Mouse (Mus musculus): Measurements from ENCODE around the gene Ttc7b.

The Ttc7b gene

DNA sequence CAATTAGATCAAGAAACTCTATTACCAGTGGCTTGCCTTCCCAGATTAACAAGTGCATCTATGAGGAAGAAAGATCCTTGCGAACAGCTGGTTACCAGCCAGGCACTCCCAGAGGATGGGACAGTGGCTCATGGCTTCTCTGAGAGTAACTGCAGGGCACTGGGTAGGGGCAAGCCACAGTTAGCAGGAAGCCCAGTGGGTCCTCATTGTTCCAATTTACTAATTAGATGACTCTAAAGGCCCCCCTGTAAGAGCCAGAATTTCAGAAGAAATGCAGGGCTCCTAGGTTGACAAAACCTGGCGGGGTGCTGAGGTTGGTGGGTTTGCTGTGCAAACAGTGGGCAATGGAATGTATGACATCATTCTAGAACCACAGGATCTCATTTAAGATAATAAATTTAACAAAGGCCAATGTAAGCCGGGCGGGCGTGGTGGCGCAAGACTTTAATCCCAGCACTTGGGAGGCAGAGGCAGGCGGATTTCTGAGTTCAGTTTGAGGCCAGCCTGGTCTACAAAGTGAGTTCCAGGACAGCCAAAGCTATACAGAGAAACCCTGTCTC, 179.6 kb downstream of the Ttc7b start:
- no peak for DNase-seq (ENCODE audit: low read depth, low spot score)

DNA sequence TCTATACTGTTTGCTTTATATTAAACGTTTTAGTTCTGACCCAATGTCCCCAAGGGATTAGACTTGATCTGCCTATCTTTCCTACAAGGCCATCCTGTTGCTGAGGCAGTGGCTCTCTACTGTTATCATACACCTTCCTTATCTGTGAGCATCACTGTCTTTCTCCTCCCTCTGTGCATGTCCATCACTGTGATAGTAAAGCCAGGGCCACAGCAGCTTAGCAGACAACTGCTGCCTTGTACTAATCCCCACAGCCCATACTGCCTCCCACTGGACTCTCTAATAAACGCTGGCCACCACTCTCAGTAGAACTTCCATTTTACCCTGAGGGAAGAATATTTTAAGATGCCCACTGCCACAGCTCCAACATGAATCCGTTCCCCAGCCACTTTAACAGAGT, 182.6 kb downstream of the Ttc7b start:
- DNase-seq (ENCODE audit: low read depth, low spot score), result no peak

GRCm38 (mm10) chr12:100337351-100338018, 183.1 kb downstream of the Ttc7b start:
- no peak for DNase-seq (ENCODE audit: low read depth, low spot score)

DNA sequence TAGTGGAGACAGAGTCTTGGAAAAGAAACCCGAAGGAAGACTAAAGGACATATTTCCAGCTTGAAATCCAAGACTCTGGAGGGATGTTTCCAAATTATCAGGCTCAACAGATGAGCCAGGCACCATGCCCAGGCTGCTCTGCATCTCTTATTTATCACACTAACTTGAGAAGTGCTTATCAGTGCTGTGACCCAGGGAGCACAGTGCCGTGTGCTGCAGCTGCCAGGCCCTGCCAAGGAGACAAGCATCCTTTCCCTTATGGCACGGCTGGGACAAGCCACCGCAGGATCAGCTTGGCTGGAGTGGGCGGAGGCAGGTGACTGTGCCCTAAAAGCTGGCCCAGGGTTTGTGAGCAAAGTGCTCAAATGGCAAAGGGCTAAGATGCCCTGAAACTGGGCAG, 184.4 kb downstream of the Ttc7b start:
- no peak for DNase-seq (ENCODE audit: low read depth, low spot score)

GRCm38 (mm10) chr12:100331806-100332205, 188.8 kb downstream of the Ttc7b start:
- no peak for DNase-seq (ENCODE audit: low read depth, low spot score)

DNA sequence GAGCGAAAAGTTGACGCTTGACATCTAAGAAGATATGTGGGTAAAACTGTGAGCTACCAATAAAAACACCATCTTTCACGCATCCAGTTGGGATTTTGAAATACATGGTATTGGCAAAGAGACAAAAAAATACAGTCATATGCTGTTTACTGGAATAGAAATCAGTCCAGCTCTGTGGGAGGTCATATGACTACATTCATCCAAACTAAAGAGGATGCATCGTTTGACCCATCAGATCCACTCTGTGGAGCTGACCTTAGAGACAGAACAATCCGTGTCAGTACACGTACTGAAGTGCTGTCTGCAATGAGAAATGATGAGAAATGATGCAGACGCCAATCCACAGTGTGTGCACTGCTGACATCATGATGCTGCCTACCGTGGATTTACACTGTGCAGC, 190.4 kb downstream of the Ttc7b start:
- DNase-seq (ENCODE audit: low read depth, low spot score), result no peak

- DNase-seq (ENCODE audit: low read depth, low spot score), result no peak
Observed at GRCm38 (mm10) chr12:100328998-100329397, 191.6 kb downstream of the Ttc7b start.

DNA sequence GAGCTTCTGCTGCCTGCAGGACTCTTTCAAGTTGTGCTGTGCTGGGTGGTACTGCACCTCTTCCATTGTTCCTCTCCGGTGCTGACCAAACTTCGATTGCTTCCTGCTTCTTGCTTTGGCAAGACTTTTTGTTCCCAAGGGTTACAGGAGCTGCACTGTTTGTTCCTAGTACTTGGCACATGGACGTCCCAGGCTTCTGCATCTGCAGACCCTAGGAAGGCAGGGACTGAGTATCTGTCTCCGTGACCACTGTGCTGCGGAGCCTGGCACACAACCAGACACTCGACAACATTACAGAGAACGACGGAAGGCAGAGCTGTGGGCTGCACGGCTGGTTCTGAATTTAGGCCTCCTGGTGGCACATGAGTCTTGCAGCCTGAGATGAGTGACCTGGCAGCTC, 192.1 kb downstream of the Ttc7b start:
- DNase-seq (ENCODE audit: low read depth, low spot score), result no peak

DNA sequence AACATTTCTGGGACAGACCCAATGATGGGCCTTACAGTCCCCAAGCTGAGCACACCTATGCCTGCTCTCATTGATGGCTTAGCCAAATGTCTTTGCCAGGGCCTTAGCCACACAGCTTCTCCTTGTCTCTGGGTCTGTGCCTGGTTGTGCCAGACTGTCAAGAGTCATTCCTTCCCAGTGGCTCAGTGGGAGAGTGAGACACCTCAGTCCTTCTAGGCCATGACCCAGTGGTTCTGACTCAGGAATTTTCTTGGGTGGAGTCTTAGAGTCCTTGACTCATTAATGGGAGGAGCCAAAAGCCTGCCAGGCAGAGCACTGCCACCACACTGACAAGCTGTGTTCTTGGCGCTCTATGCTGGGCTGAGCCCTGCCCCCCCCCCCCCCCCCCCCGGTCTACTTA, 193.9 kb downstream of the Ttc7b start:
- DNase-seq (ENCODE audit: low read depth, low spot score), result no peak

DNA sequence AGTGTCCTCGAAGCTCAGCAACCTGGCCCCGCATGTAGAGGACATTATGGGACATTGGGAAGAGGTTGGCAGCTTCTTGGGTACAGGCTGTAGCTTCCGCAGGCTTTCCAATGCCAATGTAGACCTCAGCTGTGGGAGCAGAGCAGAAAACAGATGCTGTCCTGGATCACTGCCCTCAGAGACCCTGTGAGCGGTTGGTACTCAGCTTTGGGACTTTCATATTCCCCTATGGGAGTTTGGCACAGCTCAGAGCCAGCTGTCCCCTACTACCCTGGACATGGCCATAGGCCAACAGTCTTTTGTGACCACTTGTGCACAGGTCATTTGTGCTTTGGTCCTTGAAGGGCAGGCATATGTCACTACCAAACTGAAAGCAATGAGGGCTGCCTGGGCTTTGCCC, 195.0 kb downstream of the Ttc7b start:
- DNase-seq (ENCODE audit: low read depth, low spot score), result no peak

DNA sequence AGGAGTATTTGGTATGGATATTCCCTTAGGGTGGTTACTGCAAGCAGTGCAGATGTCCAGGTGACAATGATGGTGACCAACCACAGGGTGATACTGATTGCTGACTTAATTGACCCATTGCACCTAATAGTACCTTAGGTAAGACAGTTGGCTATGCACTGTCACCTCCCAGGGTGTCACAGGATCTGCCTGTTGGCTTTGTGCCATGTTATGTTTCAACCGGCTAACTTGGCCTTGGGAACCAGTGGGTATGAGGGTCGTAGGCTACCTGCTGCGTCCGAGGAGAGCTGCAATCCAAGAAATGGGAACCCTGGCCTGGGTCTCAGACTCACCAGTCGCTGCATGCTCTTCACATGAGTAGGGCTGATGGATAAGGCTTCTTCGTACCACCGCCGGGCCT, 195.4 kb downstream of the Ttc7b start:
- no peak for DNase-seq (ENCODE audit: low read depth, low spot score)

DNA sequence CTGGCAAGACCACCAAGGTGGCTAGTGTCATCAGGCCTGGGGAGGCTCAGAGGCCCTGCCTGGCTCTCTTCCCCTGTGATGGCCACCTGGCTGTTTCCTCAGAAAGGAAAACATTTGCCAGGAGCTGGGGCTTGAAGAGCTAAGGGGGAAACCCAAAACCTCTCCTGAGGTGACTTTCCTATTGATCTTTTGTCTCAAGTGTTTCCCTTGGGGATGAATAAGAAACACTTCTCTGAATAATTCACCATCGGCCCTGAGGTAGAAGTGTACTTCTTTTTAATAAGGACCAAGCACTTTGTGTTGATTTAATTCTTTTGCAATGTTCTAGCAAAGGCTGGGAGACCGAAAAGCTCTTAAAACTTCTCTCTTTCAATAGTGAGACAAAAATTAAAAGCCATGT, 197.0 kb downstream of the Ttc7b start:
- no peak for DNase-seq (ENCODE audit: low read depth, low spot score)

DNA sequence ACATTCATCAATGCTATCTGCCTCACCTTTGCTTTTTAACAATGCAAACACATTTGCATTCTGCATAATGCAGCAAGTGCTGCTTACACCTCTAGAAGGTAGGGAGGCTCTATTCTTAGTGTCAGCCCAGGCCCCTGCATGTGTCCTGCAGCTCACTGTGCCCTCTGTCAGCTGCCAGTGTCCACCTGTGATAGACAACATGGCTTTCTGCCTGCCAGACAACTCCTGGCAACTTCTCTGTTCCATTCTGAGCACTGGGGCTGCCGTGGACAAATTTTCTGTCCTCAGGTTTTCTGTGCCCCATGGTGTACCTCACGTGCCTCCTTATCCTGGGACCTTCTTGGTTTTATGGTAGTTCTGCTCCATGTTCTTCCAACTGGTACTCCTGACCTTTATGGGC, 198.4 kb downstream of the Ttc7b start:
- no peak for DNase-seq (ENCODE audit: low read depth, low spot score)

- no peak for DNase-seq (ENCODE audit: low read depth, low spot score)
Observed at GRCm38 (mm10) chr12:100321545-100321944, 199.1 kb downstream of the Ttc7b start.

GRCm38 (mm10) chr12:100319746-100320145, 200.9 kb downstream of the Ttc7b start:
- no peak for DNase-seq (ENCODE audit: low read depth, low spot score)

DNA sequence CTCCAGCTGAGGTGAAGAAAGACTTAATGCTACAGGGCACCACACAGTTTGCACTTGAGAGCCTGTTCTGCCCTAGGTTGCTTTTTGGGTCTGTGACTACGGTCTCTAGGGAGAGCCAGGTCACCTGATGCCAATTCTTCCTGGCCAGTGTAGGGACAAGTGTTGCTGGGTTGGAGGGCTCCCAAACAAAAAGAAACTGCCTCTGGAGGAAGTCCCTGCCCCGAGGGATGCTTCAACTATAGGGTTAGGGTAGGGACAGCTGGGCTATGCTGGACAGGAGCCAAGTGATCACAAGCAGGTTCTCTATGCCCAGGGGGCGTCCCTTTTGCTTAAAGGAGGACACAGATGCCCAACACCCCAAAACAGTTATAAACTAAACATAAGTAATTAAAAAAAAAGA, 202.7 kb downstream of the Ttc7b start:
- DNase-seq (ENCODE audit: low read depth, low spot score), result no peak

GRCm38 (mm10) chr12:100316094-100316493, 204.5 kb downstream of the Ttc7b start:
- DNase-seq (ENCODE audit: low read depth, low spot score), result no peak

DNA sequence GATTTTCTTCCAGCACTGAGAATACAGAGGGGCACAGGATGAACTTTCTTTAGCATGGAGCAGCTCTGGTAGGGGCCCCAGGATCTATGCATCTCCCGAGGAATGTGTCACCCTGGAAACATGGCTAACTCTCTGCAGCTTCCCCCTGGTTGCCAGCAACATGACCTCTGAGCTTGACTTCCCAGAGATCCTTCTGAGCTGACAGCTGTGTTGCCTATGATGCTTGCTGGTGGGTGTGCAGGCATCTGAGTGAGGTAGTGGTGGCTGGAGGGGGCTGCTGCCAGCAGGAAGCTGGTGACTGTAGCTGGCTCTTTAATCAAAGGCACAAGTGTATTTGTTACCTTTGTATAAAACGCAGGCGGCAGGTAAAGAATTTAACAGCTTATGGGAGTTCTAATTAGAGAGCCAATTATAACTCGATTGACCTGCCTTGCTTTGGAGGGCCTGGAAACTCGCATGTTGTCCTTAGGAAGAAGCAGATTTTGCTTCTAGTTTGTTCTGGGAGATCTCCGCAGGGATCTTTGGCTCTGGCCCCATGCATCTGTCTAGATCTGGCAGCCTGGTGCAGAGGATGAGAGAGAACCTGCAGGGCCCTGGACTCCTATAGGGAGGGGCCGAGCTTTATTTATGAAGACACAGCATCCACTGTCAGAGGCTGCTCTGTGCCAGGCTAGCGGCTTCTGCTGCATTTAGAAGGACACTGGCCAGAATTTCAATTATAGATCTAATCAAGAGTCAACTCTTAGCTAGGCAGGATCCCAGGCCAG, 205.3 kb downstream of the Ttc7b start:
- DNase-seq (ENCODE audit: low read depth, low spot score), result no peak

- no peak for DNase-seq (ENCODE audit: low read depth, low spot score)
Observed at GRCm38 (mm10) chr12:100313785-100314375, 206.7 kb downstream of the Ttc7b start.

DNA sequence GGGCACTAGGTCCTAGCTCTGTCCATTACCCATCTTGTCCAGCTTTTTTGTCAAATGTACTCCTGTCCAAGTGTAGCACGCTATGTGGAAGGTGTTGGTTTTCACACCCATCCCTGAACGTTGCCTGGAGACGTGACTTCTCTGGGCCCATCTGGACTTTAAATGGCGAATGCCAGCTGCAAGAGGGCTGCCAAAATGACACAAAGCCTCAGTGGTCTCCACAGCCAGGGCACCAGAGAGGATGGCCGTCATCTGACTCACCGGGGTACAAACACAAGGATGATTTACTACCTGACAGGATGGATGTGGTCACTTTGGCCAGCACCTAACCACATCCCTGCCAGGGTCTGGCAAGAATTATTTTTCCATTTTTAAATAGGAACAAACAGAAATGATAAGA, 207.4 kb downstream of the Ttc7b start:
- DNase-seq (ENCODE audit: low read depth, low spot score), result no peak

DNA sequence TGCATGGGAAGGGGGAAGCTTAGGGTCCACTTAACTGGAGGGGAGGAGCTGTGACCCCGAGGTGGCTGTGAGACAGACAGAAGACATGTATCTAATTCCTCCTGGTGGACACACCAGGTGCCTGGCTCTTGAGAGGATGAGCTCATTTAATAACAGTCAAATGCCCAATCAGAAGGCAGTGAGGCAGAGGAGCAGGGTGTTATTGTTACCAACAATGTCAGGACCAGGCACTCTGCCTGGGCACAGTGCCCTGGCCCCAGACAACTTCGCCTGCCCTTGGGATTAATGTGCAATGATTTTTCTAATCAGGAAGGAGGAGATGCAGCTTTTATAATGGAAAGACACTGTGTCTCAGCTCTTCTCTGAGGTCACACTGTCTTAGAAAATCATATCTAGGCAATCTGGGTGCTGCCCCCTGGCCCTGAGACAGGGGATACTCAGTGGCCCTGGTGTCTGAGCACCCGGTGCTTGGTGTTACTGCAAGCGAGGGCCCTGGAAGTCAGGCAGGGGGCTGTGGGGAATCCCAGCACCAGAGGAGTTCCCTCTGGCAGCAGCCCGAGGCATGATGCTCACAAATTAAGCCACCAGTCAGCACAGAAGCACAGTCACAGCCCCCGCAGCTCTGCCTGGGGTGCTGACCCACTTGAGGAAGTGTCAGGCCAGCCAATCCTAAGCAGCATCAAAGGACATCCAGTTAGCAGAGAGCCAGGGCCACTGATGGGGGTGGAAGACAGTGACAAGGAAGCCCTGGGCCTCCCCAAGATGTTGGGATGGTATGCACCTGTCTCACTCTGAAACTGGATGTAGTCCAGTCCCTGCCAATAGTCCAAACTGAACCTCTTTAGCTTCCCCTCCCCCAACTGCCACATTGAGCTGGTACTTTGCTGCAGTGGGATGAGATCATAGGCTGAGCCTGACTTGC, 209.9 kb downstream of the Ttc7b start:
- DNase-seq (ENCODE audit: low read depth, low spot score), result no peak

GRCm38 (mm10) chr12:100309201-100309600, 211.4 kb downstream of the Ttc7b start:
- no peak for DNase-seq (ENCODE audit: low read depth, low spot score)
